Mouse (Mus musculus): ENCODE measurements around the gene Olfr1030. TPM values are rescaled to one million over a fixed set of nuclear protein-coding genes. Genes with fewer than 3 reads are reported as not detected.
"Not testable (repeated sequence)": the region's sequence is repeated elsewhere in the genome, so short reads cannot be mapped to it uniquely, and the experiment has no call there.

Gene Olfr1030
- not detected for total RNA-seq (2021)
- long read RNA-seq, experiment 1 = 0 reads
- long read RNA-seq, experiment 2 = 0 reads

DNA sequence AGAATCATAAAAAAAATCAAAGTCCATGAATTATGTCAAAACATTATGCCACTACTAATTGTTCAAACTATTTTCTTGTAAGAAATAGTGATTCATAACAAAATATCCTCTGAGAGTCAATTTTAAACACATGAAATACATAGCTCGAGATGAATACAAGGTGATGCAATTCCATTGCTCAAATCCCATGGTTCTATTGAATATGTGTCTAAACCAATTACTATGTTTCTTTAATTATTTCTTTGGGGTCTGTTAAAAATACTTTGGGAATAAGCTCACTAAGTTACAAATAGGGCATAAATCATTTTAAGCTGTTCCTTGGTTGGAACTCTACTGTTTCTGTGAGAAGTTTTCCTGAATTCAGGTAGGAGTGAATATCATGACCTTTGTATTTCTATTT lies at the start of gene Olfr1030:
Olfr1030 (plus strand) TSS at position 301 of the 400 bp plus-strand sequence.
- DNase-seq (ENCODE audit: low spot score in 2 of 2) = no peak

DNA sequence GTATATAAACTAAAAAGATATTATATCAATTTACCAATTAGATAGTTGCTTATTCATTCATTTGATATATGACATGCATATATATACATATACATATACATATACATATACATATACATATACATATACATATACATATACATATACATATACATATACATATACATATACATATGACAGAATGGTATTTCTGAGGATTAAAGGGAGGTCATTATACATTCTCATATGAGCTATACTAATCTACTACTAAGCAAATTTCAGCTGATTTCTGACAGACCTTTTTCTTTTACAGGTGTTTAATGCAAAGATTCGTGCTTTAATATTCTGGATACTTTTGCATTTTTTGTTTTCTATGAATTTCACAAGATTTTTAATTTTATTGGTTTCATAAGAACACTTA lies 28.9 kb upstream of the Olfr1030 start, which contains the start of gene Olfr1028:
Olfr1028 (plus strand) TSS at position 301 of the 400 bp plus-strand sequence.
- no peak for DNase-seq (ENCODE audit: low spot score in 2 of 2)

DNA sequence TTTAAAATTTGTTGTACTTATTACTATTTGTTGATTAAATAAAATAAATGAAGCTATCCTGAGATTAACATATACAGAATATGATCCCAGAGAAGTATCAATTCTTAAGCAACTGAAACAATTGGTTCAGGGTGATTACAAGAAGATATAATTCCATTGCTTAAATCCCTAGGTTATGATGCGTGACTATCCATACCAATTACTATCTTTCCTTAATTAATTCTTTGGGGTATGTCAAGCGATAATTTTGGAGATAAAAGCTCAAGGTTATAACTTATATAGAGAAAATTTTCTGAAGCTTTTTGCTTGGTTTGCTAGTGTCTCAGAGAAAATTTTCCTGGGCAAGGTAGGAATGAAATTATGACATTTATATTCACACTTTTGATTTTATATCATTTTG lies 5.5 kb upstream of the Olfr1030 start, which contains the start of gene Olfr1029:
Olfr1029 (plus strand) TSS at position 301 of the 400 bp plus-strand sequence.
- DNase-seq (ENCODE audit: low spot score in 2 of 2) = no peak

DNA sequence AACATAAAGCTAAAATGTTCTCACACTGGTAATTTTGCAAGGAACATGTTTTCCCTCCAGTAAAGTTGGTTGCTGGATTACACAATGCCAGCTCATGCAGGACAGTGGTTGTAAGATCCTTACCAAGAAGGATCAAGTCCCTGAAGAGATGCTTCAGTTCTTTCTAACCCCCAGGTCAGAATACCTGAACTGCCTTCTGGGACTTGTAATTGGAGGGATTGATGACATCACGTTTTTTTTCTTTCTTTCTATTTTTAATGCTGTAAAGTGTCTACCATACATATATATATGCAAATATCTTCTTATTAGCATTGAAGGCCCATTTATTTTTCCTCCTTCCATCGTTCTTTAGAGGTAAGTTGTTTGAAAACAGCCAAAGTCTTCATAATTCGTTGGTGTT lies 10.9 kb downstream of the Olfr1030 start, which contains the start of gene Olfr1031:
Olfr1031 (plus strand) TSS at position 301 of the 400 bp plus-strand sequence.
- DNase-seq (ENCODE audit: low spot score in 2 of 2) = no peak

DNA sequence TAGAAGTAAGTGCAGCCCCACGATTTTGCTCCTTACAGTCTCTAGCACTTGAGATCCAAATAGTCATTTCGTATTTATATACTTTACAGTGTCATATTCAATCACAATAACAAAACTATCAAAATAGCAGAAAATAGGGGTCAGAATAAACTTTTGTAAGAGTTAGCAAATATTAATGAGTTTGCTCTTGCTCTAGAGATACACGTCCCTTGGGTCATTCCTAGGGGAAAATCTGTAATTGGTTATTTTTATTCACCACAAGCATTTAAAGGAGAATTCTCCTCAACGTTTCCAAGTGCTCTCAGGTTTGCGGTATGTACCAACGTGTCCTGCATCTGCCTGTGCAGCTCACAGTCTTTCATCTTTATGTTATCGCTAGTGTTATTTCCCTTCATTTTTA lies 26.2 kb downstream of the Olfr1030 start, which contains the start of gene Olfr1032:
Olfr1032 (plus strand) TSS at position 301 of the 400 bp plus-strand sequence.
- no peak for DNase-seq (ENCODE audit: low spot score in 2 of 2)

DNA sequence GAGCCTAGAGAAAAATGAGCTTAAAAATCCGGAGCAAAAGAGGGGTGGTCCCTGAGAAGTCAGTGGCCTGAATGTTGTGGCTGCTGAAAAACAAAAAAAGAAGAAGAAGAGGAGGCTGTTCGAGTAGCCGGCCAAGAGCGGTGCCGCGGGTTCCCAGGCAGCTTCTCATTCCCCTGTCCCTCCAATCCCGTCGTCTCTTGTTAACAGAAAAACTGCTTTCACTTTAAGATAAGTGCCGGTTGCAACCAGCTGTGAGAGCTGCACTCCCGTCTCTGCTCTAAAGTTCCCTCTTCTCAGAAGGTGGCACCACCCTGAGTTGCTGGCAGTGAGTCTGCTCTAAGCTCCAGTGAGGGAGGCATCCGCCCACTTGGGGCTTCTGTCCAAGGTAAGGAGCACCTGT lies 41.3 kb downstream of the Olfr1030 start, which contains the start of gene Olfr1033:
Olfr1033 (plus strand) TSS at position 228 of the 400 bp plus-strand sequence.
- not testable (repeated sequence) for DNase-seq (ENCODE audit: low spot score in 2 of 2)

DNA sequence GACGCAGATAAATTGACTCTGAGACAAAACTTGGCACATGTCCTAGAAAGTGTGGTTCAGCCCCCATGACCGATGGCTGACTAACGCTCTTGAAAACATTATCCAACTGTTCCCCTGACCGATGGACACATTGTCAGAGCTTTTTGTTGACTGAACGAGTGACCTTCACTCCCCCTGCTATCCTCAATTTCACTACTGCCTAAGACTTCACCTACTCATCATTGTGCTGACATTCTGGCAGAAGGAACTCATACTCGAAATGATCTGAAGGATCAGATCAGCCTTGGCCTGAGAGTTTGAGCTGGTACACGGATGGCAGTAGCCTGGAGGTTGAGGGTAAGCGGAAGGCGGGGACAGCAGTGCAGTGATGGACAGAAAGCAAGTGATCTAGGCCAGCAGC lies 42.4 kb downstream of the Olfr1030 start:
- DNase-seq (ENCODE audit: low spot score in 2 of 2) = not testable (repeated sequence)

Other genes with a start within 250 kb of the Olfr1030 start
- not detected for gene Olfr1012, start 216.5 kb upstream of the Olfr1030 start, total RNA-seq (2021)
- not detected for gene Olfr1013, start 212.2 kb upstream of the Olfr1030 start, total RNA-seq (2021)
- not detected for gene Olfr1014, start 206.6 kb upstream of the Olfr1030 start, total RNA-seq (2021)
- gene Olfr1015, start 197.3 kb upstream of the Olfr1030 start, total RNA-seq (2021) = not detected
- not detected for gene Olfr1016, start 176.7 kb upstream of the Olfr1030 start, total RNA-seq (2021)
- not detected for gene Olfr1018, start 160.8 kb upstream of the Olfr1030 start, total RNA-seq (2021)
- not detected for gene Olfr1019, start 133.8 kb upstream of the Olfr1030 start, total RNA-seq (2021)
- gene Olfr1020, start 132.2 kb upstream of the Olfr1030 start, total RNA-seq (2021) = not detected
- not detected for gene Olfr1022, start 110.7 kb upstream of the Olfr1030 start, total RNA-seq (2021)
- gene Olfr1023, start 93.6 kb upstream of the Olfr1030 start, total RNA-seq (2021) = not detected
- not detected for gene Olfr1024, start 74.2 kb upstream of the Olfr1030 start, total RNA-seq (2021)
- not detected for gene Olfr1025-ps1, start 64.1 kb upstream of the Olfr1030 start, total RNA-seq (2021)
- gene Olfr1026, start 57.7 kb upstream of the Olfr1030 start, total RNA-seq (2021) = not detected
- not detected for gene Olfr1028, start 28.8 kb upstream of the Olfr1030 start, total RNA-seq (2021)
- not detected for gene Olfr1029, start 5.4 kb upstream of the Olfr1030 start, total RNA-seq (2021)
- gene Olfr1031, start 11.0 kb downstream of the Olfr1030 start, total RNA-seq (2021) = not detected
- not detected for gene Olfr1032, start 26.3 kb downstream of the Olfr1030 start, total RNA-seq (2021)
- gene Olfr1033, start 41.4 kb downstream of the Olfr1030 start, total RNA-seq (2021) = under 1 TPM; 0.08 to 0.10 TPM
- not detected for gene Olfr1034, start 66.6 kb downstream of the Olfr1030 start, total RNA-seq (2021)
- not detected for gene Olfr1036, start 94.7 kb downstream of the Olfr1030 start, total RNA-seq (2021)
- not detected for gene Olfr1037, start 108.1 kb downstream of the Olfr1030 start, total RNA-seq (2021)
- not detected for gene Olfr1039, start 156.7 kb downstream of the Olfr1030 start, total RNA-seq (2021)
- gene Olfr1040, start 167.5 kb downstream of the Olfr1030 start, total RNA-seq (2021) = not detected
- not detected for gene Olfr1042, start 182.6 kb downstream of the Olfr1030 start, total RNA-seq (2021)
- gene Olfr1043, start 188.2 kb downstream of the Olfr1030 start, total RNA-seq (2021) = not detected
- gene Olfr1044, start 198.5 kb downstream of the Olfr1030 start, total RNA-seq (2021) = not detected
- gene Olfr52, start 206.4 kb downstream of the Olfr1030 start, total RNA-seq (2021) = not detected
- not detected for gene Olfr1045, start 223.7 kb downstream of the Olfr1030 start, total RNA-seq (2021)
- gene Olfr1046, start 240.0 kb downstream of the Olfr1030 start, total RNA-seq (2021) = not detected

Data from gastrocnemius, postnatal 4 days (tissue).